ENCODE assay signal across 10 mouse cellular contexts in genomic region chr8:115009897-115010768, GRCm38 (mm10).
A peak's percentile ranks its signal among the peaks of the same experiment; 100 is the strongest.
DNase-seq lines count a peak whose midpoint lies in the region; ATAC-seq and TF ChIP-seq lines count a peak whose summit lies in the region.
"Had no signal": no experiment of that assay in that cellular context is flagged by ENCODE, and none has a peak within 500 bp of the region (broad histone marks: within the 10 kb centered on the region; RNA-seq: fewer than 3 reads in every experiment).

No protein-coding gene starts in this region.

- TF ChIP-seq POLR2A in brain, embryonic 14.5 days (IDR thresholded peaks at IDR 0.05; ENCODE audit: borderline replicate concordance, extremely low read depth, insufficient read depth, insufficient read length, poor library complexity, severe bottlenecking), result no peak

- H3K9me3 ChIP-seq in heart, postnatal 0 days (replicated peaks; ENCODE audit: control insufficient read depth, low read length), result no peaks in the 10 kb centered on the region
- H3K9me3 ChIP-seq in E14TG2a.4 (ENCODE audit: low read length), result peaks cover 6% of the 10 kb centered on the region
- no peaks in the 10 kb centered on the region for H3K9me3 ChIP-seq in limb, embryonic 10.5 days (replicated peaks)

- H3K4me3 ChIP-seq in heart, postnatal 0 days (ENCODE audit: low read depth, low read length), result no peak overlapping the region
- H3K4me3 ChIP-seq in E14TG2a.4 (replicated peaks; ENCODE audit: low read length), result 0 out of 2 replicates have a peak overlapping the region, but pooled peaks have one; percentile 26
- H3K4me3 ChIP-seq in limb, embryonic 10.5 days, result no peak overlapping the region

- no peak overlapping the region for H3K9ac ChIP-seq in heart, postnatal 0 days (replicated peaks; ENCODE audit: low read depth, low read length)

- H3K36me3 ChIP-seq in heart, postnatal 0 days (replicated peaks; ENCODE audit: control insufficient read depth, insufficient read depth, low read length), result no peaks in the 10 kb centered on the region
- H3K36me3 ChIP-seq in E14TG2a.4 (ENCODE audit: insufficient read depth, low read length), result no peaks in the 10 kb centered on the region
- H3K36me3 ChIP-seq in limb, embryonic 10.5 days, result no peaks in the 10 kb centered on the region

- no peaks in the 10 kb centered on the region; the same call in 1 of the 2 replicates for H3K27me3 ChIP-seq in heart, postnatal 0 days (ENCODE audit: control insufficient read depth, insufficient read depth, low read length)
- no peaks in the 10 kb centered on the region; the same call in 1 of the 2 replicates for H3K27me3 ChIP-seq in E14TG2a.4 (ENCODE audit: insufficient read depth, low read length)
- peaks cover 8% of the 10 kb centered on the region; the same call in 1 of the 2 replicates for H3K27me3 ChIP-seq in limb, embryonic 10.5 days (ENCODE audit: low read depth, poor library complexity, severe bottlenecking)
- H3K27me3 ChIP-seq: CH12.LX had no signal

- intact Hi-C loops in heart, postnatal 25 days (cut with DNase I), result no loop called here

- no peak overlapping the region for H3K4me2 ChIP-seq in heart, postnatal 0 days (ENCODE audit: low read depth, low read length)

- no peak; the same call in 1 of the 2 replicates for ATAC-seq in heart, postnatal 0 days (ENCODE audit: insufficient read depth, low read depth)

- 58% methylated on average over 9 of the region's 9 CpGs for WGBS in heart, postnatal 0 days
- 45% methylated on average over 9 of the region's 9 CpGs for WGBS in limb, embryonic 10.5 days

- peak; percentile 31 for DNase-seq in heart, postnatal 0 days (ENCODE audit: low spot score)
- no peak for DNase-seq in heart, postnatal 25 days (ENCODE audit: low spot score)
- DNase-seq in brain, embryonic 14.5 days (ENCODE audit: low read depth), result peak; percentile 15
- no peak for DNase-seq in limb, embryonic 10.5 days (ENCODE audit: low spot score)
- no peak for DNase-seq in left cerebral cortex, adult 18-20 months (ENCODE audit: low spot score in 2 of 2)
- no peak for DNase-seq in right cerebral cortex, postnatal 25 days
- DNase-seq in adrenal gland, postnatal 25 days, result no peak
- DNase-seq: kidney, adult 2 months had no signal

- TF ChIP-seq CTCF in heart, postnatal 0 days (IDR thresholded peaks at IDR 0.05; ENCODE audit: low read depth), result no peak
- no peak for TF ChIP-seq CTCF in E14TG2a.4 (conservative IDR thresholded peaks at IDR 0.05; ENCODE audit: low read length)
- TF ChIP-seq CTCF in brain, embryonic 14.5 days (IDR thresholded peaks at IDR 0.05; ENCODE audit: borderline replicate concordance, extremely low read depth, insufficient read depth, insufficient read length), result no peak

- no peak for TF ChIP-seq EP300 in heart, postnatal 0 days (IDR thresholded peaks at IDR 0.05; ENCODE audit: low read depth)

- H3K4me1 ChIP-seq in heart, postnatal 0 days (ENCODE audit: control insufficient read depth, insufficient read depth), result peaks cover 10% of the 10 kb centered on the region
- H3K4me1 ChIP-seq in E14TG2a.4 (replicated peaks; ENCODE audit: low read depth, low read length), result peaks cover 68% of the 10 kb centered on the region
- H3K4me1 ChIP-seq in limb, embryonic 10.5 days, result peaks cover 24% of the 10 kb centered on the region

- H3K27ac ChIP-seq in heart, postnatal 0 days (ENCODE audit: low read depth), result no peak overlapping the region
- H3K27ac ChIP-seq in limb, embryonic 10.5 days, result peak overlapping the region; percentile 36; the same call in 1 of the 2 replicates

Comparison
In these comparisons a context has a peak if more than half of its experiments do, and no peak if none do; other contexts are left out.
1. DNase-seq: peak in heart, postnatal 0 days (single experiment) and brain, embryonic 14.5 days (single experiment); none in heart, postnatal 25 days (single experiment), limb, embryonic 10.5 days (single experiment), left cerebral cortex, adult 18-20 months (0 of 2), right cerebral cortex, postnatal 25 days (single experiment) and adrenal gland, postnatal 25 days (single experiment).